Mouse (Mus musculus): ENCODE measurements at regions not wholly inside any gene's neighbourhood (a gene's known extent, or its start where the extent isn't known, plus 50 kb on each side); places are given as distances from the start of the nearest gene placed in this dataset.

GRCm38 (mm10) chr9:120715665-120716121, 144.4 kb downstream of the Rpl14 start:
- no peak for TF ChIP-seq POLR2A (IDR thresholded peaks at IDR 0.05; ENCODE audit: borderline replicate concordance, low read depth, low read length)
- no peak for TF ChIP-seq CTCF (IDR thresholded peaks at IDR 0.05; ENCODE audit: low read depth, low read length)

Measured in bone marrow macrophage, adult 2 months (primary cell).